Mouse (Mus musculus): ENCODE measurements around the gene Fam210b.

- TF ChIP-seq CTCF (IDR thresholded peaks at IDR 0.05; ENCODE audit: insufficient read depth, low read depth, low read length) (no peak), POLR2A (IDR thresholded peaks at IDR 0.05; ENCODE audit: insufficient read depth, low read depth, low read length) (no peak)
Measured at GRCm38 (mm10) chr2:172384715-172385114, 39.4 kb downstream of the Fam210b start.
